Mouse (Mus musculus): ENCODE data around the gene Lrrc61.

- TF ChIP-seq POLR2A (IDR thresholded peaks at IDR 0.05; ENCODE audit: extremely low read depth, insufficient read depth, low read length) (no peak), CTCF (IDR thresholded peaks at IDR 0.05; ENCODE audit: low read depth, low read length) (no peak)
These were observed 60.2 kb downstream of the Lrrc61 start for GRCm38 (mm10) chr6:48614756-48615155.
